Mouse (Mus musculus) gastrocnemius, adult 18-20 months (tissue): Measurements from ENCODE around the gene Dusp3. TPM values are rescaled to one million over a fixed set of nuclear protein-coding genes. Genes with fewer than 3 reads are reported as not detected.
A peak's percentile ranks its signal among the peaks of the same experiment; 100 is the strongest.
"Not testable (repeated sequence)": the region's sequence is repeated elsewhere in the genome, so short reads cannot be mapped to it uniquely, and the experiment has no call there.

Source experiments
- DNase-seq: peaks from one replicate; pipeline ENCODE4 v3.0.0; 2021; ENCODE audit warnings: low spot score
- total RNA-seq, 2 experiments: library from RNA; stranded (reverse); gene quantifications; 2 replicates each; pipeline ENCODE4 v1.2.3; 2021

Gene Dusp3
- total RNA-seq, 2 experiments from 2014 or later: 153 to 161 TPM

DNA sequence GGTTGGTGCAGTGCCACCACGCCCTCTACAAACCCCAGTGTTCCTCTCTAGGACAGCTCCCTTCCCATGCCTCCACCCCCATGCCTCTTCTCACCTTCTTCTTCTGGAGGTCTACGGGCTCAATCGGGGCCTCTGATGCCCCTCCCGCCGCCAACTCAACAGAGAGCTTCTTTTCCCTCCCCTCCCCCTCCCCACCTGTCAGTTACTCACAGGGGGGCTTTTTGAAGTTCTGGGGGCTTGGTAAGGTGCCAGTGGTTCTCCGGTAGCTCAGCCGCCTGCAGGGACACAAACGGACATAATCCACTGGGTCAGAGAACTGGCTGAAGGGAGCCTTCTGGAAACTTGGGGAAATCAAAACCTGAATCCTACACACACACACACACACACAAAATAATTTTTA, 24.7 kb upstream of the Dusp3 start:
- DNase-seq: no peak

DNA sequence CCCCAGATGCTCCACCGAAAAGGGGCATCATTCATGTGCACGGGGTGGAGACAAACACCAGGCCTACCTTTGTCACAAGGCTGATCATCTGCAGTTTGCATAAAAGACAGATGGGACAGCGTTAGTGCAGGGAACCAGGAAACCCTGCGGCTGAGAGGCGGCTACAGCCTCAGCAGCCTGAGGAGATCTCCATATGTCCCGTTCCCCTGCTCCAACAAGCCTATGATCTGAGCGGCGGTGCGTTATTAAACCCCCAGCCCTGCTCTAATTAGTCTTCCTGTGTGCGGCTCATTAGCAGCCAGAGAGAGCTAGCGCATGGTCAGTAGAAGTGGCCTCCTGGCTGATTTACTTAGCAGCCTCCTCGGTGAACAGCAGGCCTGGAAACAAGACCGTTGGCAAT, 23.3 kb upstream of the Dusp3 start:
- no peak for DNase-seq

DNA sequence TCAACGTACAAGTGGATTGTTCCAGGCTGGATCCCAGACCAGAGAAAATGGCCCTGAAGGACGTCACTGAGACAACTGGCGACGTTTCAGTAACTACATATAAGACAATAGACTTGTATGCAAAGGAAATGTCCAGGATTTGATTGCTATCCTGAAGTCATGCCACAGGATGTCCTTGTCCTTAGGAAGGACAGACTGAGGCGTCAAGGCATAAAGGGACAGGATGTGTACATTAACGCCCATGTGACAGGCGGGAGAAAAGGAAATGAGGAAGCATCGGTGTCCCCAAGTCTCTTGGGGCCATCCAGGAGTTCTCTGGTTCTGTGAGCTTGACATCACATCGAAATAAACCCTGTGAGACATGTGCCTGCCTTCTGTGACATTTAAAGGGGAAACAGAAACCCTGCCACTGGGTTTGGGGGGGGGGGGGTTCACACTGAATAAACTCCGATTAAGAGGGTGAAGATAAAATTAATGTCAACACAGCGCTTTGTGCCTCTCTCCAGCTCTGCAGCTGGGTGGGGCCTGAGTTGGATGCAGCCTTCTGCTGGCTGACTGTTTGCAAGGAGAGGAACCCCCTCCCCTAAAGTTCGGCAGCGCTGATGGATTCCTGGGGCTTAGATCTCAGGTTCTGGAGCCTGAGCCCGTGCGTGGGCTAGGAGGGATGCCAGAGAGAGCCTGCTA, 22.3 kb upstream of the Dusp3 start:
- no peak for DNase-seq

DNA sequence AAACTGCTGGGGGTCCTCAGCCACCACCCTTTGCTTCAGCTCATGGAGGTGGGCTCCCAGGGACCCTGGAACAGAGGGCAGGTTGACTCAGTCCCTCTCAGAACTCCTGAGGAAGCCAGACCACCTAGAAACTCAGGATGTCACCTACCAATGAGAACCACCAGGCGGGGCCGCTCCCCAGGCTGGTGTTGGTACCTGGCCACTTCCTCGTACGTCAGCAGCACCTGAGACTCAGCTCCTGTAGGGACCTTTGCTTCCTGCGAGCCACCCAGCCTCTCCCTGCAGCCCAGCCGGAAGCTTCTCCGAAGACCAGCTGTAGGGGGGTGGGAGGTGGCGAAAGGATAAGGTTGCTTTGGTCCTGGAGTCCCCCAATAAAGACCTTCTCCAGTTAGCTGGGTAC, 21.6 kb upstream of the Dusp3 start:
- no peak for DNase-seq

DNA sequence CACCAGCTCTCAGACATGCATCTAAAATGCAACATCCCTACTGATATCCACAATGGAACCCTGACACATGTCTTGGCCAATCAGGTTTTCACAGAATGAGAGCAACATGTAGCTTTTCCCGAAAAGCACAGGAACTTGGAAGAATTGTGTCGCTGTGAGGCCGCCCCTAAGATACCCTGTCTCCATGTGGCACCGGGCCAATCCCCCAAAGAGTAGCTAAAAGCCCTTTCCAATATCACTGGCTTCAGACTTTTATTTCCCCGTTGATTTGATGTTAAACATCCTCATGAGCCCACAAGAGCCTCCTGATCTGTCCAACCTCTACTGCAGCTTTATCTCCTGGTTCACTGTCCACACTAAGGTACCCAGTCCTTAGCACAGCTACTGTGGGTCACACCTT, 19.9 kb upstream of the Dusp3 start:
- no peak for DNase-seq

DNA sequence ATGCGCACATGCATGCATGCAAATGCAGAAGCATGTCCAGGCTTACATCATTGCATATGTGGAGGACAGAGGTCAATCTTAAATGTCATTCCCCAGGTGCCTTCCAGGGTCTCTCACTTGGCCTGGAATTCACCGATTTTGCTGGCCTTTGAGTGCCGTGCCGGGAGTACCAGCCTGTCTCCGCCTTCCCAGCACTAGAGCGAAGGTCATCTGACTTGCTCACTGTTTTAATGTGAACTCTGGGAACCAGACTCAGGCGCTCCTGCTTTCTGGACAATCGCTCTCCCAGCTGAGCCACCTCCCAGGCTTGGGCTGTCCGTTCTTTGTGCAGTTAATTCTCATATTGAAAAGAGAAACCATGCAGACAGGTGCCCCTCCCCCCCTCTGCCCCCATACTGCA, 19.5 kb upstream of the Dusp3 start:
- DNase-seq: no peak

DNA sequence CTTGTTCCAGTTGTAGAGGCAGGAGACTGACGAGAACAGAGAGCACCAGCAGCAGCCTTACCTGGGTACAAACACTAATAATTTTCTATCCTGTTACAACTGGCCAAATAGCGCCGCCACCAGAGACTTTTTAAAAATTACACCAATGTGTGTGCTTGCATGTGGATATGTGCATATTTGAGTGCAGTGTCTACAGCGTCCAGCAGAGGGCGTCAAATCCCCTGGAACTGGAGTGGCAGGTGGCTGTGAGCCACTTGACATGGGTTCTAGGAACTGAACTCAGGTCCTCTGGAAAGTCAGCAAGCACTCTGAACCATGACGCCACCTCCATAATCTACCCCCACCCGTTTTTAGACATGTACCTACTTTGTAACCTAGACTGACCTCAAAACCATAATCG, 17.4 kb upstream of the Dusp3 start:
- DNase-seq: no peak

DNA sequence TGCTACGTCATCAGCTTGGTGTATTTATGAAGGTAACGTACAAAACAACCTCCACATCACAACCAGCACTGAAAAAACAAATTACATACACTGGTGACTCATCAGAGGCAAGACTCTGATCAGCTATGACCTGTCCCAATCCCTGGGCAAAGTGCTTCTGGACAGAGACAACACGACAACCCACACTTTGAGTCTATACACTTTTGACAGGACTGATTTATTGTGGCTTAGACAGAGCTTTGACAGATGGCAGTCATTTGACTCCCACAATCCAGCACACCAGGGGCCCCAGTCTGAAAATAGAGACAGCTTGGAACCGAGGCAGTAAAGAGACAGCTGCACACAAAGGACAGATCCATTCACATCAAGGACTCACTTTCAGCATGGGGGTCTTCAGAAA, 12.7 kb upstream of the Dusp3 start:
- peak; percentile 56 for DNase-seq

DNA sequence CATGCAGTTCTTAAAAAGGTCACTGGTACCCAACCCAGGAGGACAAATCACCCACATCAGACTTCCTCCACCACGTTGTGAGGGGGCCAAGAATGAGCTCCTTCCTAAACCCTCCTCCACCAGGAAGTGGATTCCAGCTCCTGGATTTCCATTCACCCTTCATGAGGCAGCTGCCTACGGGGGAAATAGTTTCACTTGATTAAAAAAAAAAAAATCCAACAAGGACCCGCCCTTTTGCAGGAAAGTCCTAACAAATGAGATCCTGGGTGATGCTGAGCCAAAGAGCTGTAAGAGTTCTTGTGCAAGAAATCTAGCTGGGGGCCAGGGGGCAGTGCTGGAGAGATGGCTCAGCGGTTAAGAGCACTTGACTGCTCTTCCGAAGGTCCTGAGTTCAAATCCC, 11.4 kb upstream of the Dusp3 start:
- peak; percentile 26 for DNase-seq

DNA sequence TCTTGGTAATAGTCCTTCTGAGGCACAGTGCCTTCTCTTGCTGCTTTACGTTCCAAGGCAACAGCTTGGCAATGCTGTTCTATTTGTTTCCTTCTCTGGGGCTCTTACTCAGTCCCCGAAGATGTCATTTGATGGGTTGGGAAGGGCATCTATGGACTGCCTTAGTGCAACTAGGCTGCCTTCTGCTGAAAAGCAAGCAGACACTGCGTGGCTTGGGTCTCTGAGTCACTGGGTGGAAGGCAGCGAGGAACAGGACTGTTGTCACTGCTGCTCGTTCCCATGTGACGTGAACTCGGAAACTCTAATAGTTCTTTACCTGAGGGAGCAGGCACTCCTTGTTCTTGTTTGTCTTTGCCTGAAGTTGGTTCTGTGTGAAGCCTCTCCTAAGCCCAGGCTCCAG, 9.1 kb upstream of the Dusp3 start:
- DNase-seq: no peak

DNA sequence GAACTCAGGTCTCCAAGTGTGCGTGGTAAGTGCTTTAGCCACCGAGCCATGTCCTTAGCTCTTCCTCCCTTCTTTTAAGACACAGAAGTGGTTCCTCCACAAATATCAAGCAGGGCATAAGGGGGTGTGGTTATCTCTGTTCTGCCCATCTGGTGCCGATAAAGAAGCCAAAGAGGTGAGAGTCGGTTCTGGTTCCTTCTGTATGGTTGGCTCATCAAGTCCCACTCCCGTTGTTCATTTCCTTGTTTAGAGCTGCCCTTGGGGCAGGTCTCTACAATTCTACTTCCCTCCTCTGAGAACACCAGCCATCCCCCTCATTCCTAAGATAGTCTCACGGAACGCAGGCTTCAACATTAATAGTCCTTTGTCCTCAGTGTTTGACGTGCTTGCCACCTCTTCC, 7.3 kb upstream of the Dusp3 start:
- no peak for DNase-seq

DNA sequence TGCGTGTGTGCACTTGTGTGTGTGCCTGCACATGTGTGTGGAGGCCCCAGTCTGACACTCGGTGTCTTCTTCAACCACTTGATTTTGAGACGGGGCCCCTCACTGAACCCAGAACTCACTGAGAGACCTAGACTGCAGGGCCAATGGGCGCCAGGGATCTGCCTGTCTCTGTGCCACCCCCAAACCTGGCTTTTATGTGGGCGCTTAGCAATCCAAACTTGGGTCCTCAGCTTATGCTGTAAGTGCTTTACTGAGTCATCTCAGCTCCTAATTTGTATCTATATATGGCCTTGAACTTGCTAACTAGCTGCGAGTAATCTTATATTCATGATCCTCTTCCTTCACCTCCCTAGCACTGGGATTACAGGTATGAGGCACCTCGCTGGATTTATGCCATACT, 5.6 kb upstream of the Dusp3 start:
- no peak for DNase-seq

DNA sequence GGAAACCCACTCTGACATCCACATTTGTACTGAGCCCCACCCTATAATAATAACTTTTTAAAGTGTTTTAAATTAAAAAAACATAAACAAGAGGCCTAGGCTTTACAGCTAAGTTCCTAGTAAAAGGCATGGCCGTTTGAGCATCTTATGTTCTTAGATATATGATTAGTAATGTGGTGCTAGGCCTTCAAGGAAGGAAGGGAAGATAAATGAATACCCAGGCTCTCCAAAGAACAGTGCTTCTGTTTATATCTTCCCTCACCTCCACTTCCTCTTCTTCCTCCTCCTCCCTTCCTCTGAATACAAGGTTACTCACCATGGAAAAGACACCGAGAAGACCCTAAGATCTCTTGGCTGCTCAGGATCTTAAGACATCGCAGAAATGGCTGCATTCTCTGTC, 5.0 kb upstream of the Dusp3 start:
- no peak for DNase-seq

DNA sequence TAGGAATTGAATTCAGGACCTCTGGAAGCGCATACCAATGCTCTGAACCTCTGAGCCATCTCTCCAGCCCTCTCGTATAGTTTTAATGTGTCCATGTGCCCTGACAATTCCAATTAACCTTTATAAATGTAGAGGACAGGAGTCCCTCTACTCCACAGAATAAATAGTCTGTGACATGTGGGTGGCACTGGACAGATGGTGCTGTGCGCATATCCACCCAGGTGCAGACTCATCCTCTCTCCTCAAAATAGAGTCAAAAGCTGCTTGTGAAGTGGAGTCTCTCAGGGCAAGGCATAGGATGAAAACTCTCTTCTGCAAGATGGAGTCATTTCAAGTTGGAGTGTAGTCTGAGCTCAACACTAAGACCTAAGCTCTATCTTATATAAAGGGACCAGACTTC, 3.4 kb upstream of the Dusp3 start:
- DNase-seq: no peak

DNA sequence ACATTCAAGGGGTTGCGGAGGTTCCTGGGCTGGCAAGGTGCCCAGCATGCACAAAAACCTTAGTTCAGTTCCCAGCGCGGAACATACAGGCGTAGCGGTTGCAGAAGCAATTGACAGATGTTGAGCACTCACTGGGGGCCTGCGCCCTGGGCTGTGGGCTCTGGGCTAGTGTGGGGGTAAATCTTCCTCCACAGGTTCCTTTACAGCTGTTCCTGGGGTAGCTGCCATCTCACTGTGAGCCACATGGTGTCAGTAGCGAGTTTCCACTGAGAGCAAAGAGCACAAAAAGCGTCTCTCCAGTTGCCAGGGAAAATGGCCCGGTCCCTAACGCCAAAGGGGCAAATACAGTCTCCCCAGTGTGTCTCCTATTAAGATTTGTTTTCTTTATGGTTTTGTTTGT, 823 bp downstream of the Dusp3 start:
- peak; percentile 92 for DNase-seq

DNA sequence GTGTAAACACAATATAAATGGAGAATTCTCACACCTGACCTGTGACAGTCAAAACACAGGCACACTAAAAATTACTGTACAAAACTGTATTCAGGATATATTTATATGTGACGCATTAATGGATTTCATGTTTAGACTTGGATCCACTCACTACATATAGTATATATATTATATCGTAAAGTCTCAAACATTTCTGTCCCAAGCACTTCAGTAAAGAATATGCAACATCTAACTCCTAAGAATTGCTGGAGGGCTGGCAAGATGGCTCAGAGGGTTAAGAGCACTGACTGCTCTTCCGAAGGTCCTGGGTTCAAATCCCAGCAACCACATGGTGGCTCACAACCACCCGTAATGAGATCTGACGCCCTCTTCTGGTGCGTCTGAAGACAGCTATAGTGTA, 1.4 kb downstream of the Dusp3 start:
- not testable (repeated sequence) for DNase-seq

DNA sequence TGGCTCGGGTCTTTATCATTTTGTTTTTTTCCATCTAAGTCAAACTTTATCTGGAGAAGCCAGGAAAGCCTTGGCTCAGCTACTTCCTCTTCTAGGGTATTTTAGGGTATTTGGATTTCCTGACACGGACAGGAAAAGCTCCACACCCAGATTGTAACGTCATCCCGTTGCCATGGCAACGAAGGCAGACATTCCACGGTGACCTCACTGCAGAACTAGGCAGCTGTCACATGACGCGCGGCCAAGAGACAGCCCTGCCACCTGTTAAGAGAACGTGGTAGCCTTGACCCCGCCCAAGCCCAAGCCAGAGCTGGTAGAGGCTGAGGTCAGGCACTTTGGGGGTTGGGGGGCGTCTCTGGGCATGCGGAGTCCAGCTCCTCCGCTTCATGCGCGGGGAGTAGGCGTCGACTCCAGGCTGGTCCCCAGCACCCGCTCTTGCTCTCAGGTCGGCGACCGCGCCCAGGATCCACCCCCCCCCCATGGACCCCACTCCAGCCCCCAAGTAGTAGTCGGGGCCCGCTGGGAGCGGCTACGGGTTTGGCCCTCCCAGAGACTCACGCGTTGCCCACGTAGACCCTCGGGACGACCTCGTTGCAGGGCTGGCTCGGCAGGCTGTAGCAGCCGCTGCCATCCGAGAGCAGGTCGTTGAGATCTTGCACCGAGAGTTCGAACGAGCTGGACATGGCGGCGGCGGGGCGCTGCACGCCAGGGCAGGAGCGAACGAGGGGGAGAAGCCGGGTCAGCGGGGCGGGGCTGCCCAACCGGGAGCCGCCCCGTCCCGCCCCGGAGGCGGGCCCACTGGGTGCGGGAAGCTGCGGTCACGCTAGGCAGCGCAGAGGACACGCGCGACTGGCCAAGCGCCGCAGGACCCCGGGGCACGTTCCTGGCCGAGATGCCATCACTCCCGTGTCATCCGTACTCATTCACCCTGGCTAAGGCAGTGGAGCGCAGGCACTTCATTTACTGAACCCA, 2.5 kb downstream of the Dusp3 start, which contains the start of gene Cfap97d1:
Gene Cfap97d1 (plus strand): TSS at position 226 of the 972 bp plus-strand sequence.
- DNase-seq: peak; percentile 98

DNA sequence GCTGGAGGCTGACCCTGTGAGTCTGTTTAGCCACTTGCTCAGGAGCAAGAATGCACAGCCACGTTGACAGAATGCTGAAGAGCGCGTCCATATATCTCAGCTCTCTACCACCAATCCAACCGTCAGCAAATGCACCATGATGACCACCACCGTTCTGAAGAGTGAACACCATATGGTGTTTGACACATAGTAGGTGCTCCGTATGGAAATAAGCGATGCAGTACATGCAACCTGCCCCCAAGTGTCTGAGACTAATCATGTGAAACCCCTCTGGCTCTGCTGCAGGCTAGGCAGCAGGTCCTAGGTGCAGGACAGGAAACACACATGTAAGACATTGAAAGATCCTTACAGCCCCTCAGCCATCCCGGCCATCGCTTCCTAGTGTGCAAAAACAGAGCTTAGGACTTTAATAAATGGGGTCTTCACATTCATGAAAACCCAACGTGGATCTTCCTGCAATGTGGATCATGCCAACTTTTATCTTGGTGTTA, 3.3 kb downstream of the Dusp3 start:
- no peak for DNase-seq

DNA sequence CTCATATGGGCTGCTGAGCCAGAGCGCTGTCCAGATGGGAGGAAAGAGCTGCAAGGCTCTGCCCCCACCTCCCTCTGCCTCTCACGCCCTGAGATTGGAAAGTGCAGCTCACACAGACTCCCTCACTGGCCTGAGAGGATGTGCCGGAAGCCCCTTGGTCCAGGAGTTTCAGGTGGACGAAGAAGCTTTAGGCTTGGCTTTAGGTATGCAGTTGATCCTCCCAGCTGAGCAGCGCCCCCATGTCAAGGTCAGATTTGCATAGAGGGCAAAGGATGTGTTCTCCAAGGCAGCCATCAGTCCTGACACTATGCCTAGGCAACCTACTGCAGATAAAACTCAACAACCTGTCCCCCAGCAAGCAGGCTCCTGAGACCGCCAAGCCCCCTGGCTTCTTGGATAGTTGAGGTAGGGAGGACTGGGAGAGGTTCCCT, 3.8 kb downstream of the Dusp3 start:
- DNase-seq: no peak

DNA sequence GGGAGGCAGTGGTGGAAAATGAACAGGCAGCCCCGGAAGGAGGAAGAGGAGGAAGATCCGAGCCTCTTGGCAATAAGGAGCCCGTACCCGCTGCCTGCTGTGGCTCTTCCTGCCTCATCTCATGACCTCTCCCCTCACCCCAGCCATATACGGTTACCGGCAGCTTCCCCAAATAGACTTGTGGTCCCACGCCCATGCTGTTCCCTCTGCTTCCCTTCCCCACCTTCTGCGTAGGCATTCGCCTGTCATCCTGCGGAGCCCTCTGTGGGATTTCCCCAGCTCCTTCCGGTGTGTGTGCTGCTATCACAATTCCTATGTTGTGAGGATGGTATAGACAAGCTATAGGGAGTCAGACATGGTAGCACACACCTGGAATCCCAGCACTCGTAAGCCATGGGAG, 5.0 kb downstream of the Dusp3 start:
- peak; percentile 75 for DNase-seq

DNA sequence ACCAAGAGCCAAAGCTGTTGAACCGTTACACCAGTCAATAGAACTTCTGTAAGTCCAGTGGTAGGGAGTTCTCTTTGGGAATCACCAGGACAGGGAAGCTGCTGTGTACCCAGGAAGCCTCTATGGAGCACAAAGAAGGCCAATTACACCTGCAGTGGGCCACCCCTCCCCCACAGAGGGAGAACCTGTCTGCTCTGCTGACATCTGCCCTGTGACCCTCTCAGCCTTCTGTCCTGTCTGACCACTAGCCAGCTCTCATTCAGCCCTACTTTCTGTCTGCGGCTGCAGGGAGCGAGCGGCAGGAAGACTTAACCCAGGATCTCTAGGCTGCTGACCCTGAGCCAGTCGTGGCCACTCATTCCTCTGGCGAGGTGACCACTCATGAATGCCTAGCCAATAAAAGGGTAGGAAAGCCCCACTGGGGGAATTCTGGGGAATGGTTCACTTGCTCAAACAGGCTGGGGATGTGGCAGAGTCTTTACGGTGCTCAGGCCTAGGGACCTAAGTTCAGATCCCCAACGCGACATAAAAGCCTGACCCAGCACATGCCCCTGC, 6.1 kb downstream of the Dusp3 start:
- DNase-seq: no peak

DNA sequence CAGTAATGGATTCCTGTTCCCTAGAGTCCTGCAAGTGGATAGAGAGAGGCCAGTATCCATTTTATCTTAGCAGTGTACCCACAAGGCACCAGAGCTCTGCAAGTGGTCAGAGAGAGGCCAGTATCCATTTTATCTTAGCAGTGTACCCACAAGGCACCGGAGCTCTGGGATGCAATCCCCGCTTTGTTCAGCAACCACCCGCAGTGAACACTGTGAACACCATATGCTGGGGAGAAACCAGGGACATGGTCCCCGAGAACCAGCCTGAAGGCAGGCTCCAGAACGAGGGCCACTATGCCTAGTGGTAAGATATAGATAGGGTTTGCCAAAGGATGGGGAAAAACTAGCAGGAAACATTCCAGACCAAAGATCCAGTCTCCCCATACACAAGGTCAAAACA, 7.7 kb downstream of the Dusp3 start:
- DNase-seq: no peak
